Mouse (Mus musculus) small intestine, adult 2 months (tissue): Measurements from ENCODE around the gene Parp1.

Experiments used
- CTCF ChIP-seq: fragments of 200-500 bp; IDR thresholded peaks from 2 replicates; pipeline ENCODE4 v1.5.1; 2012; ENCODE audit warnings: low read depth, mild to moderate bottlenecking, control low read depth, inconsistent platforms, low read length, moderate library complexity, mixed read lengths; ENCODE audit not compliant: insufficient replicate concordance, insufficient read length; ENCODE audit errors: extremely low read depth
- POLR2A ChIP-seq: fragments of 200-500 bp; IDR thresholded peaks from 2 replicates; pipeline ENCODE4 v1.6.1; 2012; ENCODE audit warnings: low read depth, mild to moderate bottlenecking, control low read depth, inconsistent platforms, low read length, moderate library complexity

DNA sequence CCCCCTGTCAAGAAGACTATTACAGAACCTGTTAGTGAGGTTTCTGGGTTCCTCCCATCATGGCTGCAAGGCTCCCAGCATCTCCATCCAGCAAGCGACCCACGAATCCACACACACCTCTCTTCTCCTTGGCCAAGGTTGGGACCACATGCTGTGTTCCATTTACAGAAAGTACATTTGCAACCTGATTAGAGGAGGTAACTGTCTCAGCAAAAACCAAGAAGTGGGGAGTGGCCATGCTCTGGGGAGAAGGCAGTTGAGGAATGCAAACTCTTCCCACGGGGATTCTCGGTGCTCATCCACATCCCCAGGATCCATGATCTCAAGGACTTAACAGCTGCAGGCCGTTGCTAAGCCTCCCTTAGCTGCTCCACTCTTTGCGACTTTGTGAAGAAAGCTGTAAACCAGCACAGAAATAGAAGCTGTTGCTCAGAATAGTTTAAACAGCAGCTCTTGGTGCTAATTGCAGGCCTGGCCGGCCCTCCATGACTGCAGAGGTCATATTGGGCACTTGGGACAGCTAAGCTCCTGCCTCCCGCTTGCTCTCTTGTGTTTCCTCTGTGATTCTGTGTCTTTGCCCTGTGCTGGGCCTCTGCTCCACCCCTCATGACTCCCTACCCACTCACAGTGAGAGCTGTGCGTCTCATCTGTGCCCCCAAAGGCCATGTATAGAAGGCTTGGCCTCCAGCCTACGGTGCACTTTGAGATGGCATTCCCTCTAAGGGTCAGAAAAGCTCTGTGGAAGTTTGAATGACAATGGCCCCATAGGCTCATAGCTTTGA, 38.3 kb downstream of the Parp1 start:
- no peak for TF ChIP-seq CTCF
- no peak for TF ChIP-seq POLR2A
